Mouse (Mus musculus): Measurements from ENCODE around the gene Pmp22. TPM values are rescaled to one million over a fixed set of nuclear protein-coding genes. Genes with fewer than 3 reads are reported as not detected.

Pmp22 gene
- polyA plus RNA-seq, 1 experiment = 24.6 TPM

DNA sequence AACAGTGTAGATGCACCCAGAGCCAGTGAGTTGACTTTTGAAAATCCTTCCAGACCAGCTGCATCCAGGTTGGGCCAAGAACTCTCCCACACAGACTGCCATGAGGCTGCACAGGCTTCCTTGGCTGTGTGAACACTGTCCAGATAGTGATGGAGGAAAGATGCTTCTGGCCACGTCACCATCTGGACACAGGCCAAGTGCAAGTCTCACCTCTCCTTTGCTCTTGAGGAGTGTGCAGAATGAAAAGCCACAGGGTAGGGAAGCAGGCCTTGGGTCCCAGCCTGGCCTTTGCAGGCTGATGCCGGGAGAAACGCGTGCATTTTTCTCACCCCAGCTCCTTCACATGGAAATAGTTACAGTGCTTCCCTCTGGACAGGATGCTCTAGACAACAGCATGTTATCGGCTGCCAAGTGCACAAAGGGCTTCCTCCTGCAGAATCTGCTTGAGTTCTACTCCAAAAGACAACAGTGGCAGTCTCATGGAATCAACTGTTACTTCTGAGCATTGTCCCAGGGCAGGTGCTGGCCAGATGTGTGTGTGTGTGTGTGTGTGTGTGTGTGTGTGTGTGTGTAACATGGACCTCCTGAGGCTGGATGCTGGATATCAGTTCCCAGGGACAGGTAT is 2.8 kb upstream of the Pmp22 start:
- no peak overlapping the region for H3K27ac ChIP-seq (ENCODE audit: insufficient read depth, low read length)
- TF ChIP-seq POLR2A (IDR thresholded peaks at IDR 0.05; ENCODE audit: low read depth, low read length) = no peak
- TF ChIP-seq CTCF (IDR thresholded peaks at IDR 0.05; ENCODE audit: extremely low read depth, insufficient read depth, insufficient read length, insufficient replicate concordance) = no peak
- DNase-seq (ENCODE audit: low read depth in 1 of 2, low spot score in 2 of 2) = no peak
- 79% methylated on average over 5 of the region's 5 CpGs for WGBS
- H3K4me1 ChIP-seq (ENCODE audit: control insufficient read depth, insufficient read depth, insufficient read length) = no peaks in the 10 kb centered on the region
- no peaks in the 10 kb centered on the region for H3K36me3 ChIP-seq (ENCODE audit: control insufficient read depth, insufficient read depth, low read length)
- H3K4me3 ChIP-seq (ENCODE audit: extremely low read depth, insufficient read depth, insufficient read length) = no peak overlapping the region
- H3K27me3 ChIP-seq (ENCODE audit: control insufficient read depth, insufficient read depth, low read length) = no peaks in the 10 kb centered on the region; the same call in 1 of the 2 replicates

DNA sequence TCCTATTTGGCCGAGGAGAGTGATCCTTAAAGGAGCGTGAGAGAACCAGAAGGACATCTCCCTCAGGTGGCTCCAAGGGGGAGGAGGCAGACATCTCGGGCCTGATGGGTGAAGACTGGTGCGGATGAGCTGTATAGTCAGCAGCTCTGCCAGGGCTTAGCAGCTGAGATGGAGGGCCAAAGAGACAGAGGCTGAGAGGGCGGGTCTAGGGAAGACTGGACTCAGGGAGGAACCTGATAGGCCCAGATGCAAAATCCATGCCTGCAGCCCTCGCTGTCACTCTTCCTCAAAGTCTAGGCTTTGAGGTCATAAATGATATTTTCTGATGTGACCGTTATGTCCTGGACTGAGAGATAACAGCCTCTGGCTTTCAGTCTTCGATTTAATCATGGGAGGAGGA is 1.8 kb upstream of the Pmp22 start:
- H3K4me1 ChIP-seq (ENCODE audit: control insufficient read depth, insufficient read depth, insufficient read length) = no peaks in the 10 kb centered on the region
- WGBS = 83% methylated on average over 8 of the region's 8 CpGs
- TF ChIP-seq CTCF (IDR thresholded peaks at IDR 0.05; ENCODE audit: extremely low read depth, insufficient read depth, insufficient read length, insufficient replicate concordance) = no peak
- no peak for TF ChIP-seq POLR2A (IDR thresholded peaks at IDR 0.05; ENCODE audit: low read depth, low read length)
- peaks cover 2% of the 10 kb centered on the region; the same call in 1 of the 2 replicates for H3K27me3 ChIP-seq (ENCODE audit: control insufficient read depth, insufficient read depth, low read length)
- no peak overlapping the region for H3K27ac ChIP-seq (ENCODE audit: insufficient read depth, low read length)
- H3K36me3 ChIP-seq (ENCODE audit: control insufficient read depth, insufficient read depth, low read length) = no peaks in the 10 kb centered on the region
- no peak overlapping the region for H3K4me3 ChIP-seq (ENCODE audit: extremely low read depth, insufficient read depth, insufficient read length)
- DNase-seq (ENCODE audit: low read depth in 1 of 2, low spot score in 2 of 2) = no peak

DNA sequence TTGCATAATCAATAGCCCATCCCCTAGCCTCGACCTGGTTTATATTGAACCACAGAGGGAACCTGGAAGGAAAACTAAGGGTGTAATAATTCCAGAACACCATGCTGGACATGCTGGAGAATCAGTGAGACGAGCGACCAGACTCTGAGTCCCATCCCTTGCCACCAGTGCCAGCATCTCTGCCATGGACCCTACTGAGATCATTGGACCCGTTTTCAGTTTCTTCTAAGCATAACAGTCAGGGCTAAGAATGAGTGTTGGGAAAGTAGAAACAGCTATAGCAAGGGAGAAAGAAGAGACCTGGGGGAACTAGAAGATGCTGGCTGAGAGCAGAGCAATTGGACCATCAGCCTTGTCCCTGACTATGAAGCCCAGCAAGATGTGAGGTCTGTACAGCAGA is 1.3 kb upstream of the Pmp22 start:
- DNase-seq (ENCODE audit: low read depth in 1 of 2, low spot score in 2 of 2) = no peak
- Histone ChIP-seq H3K36me3 (ENCODE audit: control insufficient read depth, insufficient read depth, low read length) (no peaks in the 10 kb centered on the region), H3K27me3 (ENCODE audit: control insufficient read depth, insufficient read depth, low read length) (peaks cover 2% of the 10 kb centered on the region; the same call in 1 of the 2 replicates), H3K4me1 (ENCODE audit: control insufficient read depth, insufficient read depth, insufficient read length) (no peaks in the 10 kb centered on the region), H3K4me3 (ENCODE audit: extremely low read depth, insufficient read depth, insufficient read length) (no peak overlapping the region), H3K27ac (ENCODE audit: insufficient read depth, low read length) (no peak overlapping the region)
- TF ChIP-seq CTCF (IDR thresholded peaks at IDR 0.05; ENCODE audit: extremely low read depth, insufficient read depth, insufficient read length, insufficient replicate concordance) (no peak), POLR2A (IDR thresholded peaks at IDR 0.05; ENCODE audit: low read depth, low read length) (no peak)
- 83% methylated on average over 4 of the region's 4 CpGs for WGBS

DNA sequence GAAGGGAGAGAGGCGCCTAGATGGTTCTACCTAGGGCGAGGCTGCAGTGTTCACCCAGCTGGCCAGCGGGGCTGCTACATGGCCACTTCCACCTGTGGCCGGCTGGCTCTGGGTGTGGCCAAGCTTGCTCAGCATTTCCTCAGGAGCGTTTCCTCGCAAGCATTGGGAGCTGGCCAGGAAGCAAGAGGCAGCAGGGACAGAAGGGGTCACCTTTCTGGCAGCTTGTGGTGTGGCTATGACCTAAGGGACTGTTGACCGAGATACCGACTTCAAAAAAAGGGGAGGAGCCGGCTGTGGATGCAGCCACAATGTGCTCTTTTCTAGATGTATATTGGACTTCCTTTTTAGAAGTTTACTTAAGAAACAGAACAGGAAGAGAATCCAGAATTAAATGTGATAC is 593 bp downstream of the Pmp22 start:
- Histone ChIP-seq H3K27me3 (ENCODE audit: control insufficient read depth, insufficient read depth, low read length) (peaks cover 2% of the 10 kb centered on the region; the same call in 1 of the 2 replicates), H3K4me1 (ENCODE audit: control insufficient read depth, insufficient read depth, insufficient read length) (no peaks in the 10 kb centered on the region), H3K27ac (ENCODE audit: insufficient read depth, low read length) (no peak overlapping the region), H3K4me3 (ENCODE audit: extremely low read depth, insufficient read depth, insufficient read length) (no peak overlapping the region), H3K36me3 (ENCODE audit: control insufficient read depth, insufficient read depth, low read length) (no peaks in the 10 kb centered on the region)
- 17% methylated on average over 9 of the region's 9 CpGs for WGBS
- no peak for TF ChIP-seq POLR2A (IDR thresholded peaks at IDR 0.05; ENCODE audit: low read depth, low read length)
- no peak for DNase-seq (ENCODE audit: low read depth in 1 of 2, low spot score in 2 of 2)

DNA sequence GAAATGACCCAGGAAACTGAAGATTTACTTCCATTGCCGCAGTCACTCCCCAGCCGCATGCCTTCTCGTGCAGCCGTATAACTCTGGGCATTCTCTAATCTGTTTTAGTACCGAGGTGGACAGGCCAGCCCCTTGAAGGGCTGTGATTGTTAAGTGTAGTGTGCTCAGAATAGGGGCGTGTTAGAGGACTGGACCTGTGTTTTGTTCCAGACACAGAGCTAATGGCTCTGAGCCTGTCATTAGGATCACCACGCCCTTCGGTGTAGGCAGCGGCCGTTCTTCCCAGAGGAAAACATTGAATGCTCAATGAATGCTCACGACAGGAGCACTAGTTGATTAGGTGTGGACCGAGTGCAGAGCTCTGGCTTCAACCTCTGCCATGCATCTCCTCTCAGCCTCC is 1.1 kb downstream of the Pmp22 start:
- 42% methylated on average over 12 of the region's 12 CpGs for WGBS
- TF ChIP-seq CTCF (IDR thresholded peaks at IDR 0.05; ENCODE audit: extremely low read depth, insufficient read depth, insufficient read length, insufficient replicate concordance) (no peak), POLR2A (IDR thresholded peaks at IDR 0.05; ENCODE audit: low read depth, low read length) (no peak)
- no peak for DNase-seq (ENCODE audit: low read depth in 1 of 2, low spot score in 2 of 2)
- Histone ChIP-seq H3K4me1 (ENCODE audit: control insufficient read depth, insufficient read depth, insufficient read length) (no peaks in the 10 kb centered on the region), H3K27me3 (ENCODE audit: control insufficient read depth, insufficient read depth, low read length) (peaks cover 2% of the 10 kb centered on the region; the same call in 1 of the 2 replicates), H3K4me3 (ENCODE audit: extremely low read depth, insufficient read depth, insufficient read length) (no peak overlapping the region), H3K27ac (ENCODE audit: insufficient read depth, low read length) (no peak overlapping the region), H3K36me3 (ENCODE audit: control insufficient read depth, insufficient read depth, low read length) (no peaks in the 10 kb centered on the region)

DNA sequence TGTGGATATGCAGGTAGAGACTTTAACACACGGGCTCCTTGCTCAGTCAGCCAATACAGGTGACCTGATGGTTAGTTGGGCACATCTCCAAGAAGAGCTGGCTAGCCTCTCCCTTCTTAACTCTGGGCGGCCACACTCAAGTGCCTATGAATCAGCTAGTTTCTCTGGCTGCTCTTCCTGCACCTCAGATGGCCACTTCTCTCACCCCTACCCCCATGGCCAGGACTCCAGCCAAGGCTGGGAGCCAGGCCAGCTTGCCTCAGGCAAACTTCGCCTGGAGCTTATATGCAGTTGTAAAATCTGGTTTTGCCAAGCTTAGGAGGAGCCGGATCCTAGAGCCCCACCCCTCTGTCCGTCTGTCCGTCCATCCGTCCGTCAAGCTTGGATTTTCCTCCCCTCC is 1.7 kb downstream of the Pmp22 start:
- TF ChIP-seq POLR2A (IDR thresholded peaks at IDR 0.05; ENCODE audit: low read depth, low read length) (no peak), CTCF (IDR thresholded peaks at IDR 0.05; ENCODE audit: extremely low read depth, insufficient read depth, insufficient read length, insufficient replicate concordance) (no peak)
- DNase-seq (ENCODE audit: low read depth in 1 of 2, low spot score in 2 of 2) = no peak
- Histone ChIP-seq H3K4me3 (ENCODE audit: extremely low read depth, insufficient read depth, insufficient read length) (no peak overlapping the region), H3K27ac (ENCODE audit: insufficient read depth, low read length) (0 out of 2 replicates have a peak overlapping the region, but pooled peaks have one; percentile 44), H3K4me1 (ENCODE audit: control insufficient read depth, insufficient read depth, insufficient read length) (no peaks in the 10 kb centered on the region), H3K27me3 (ENCODE audit: control insufficient read depth, insufficient read depth, low read length) (peaks cover 2% of the 10 kb centered on the region; the same call in 1 of the 2 replicates), H3K36me3 (ENCODE audit: control insufficient read depth, insufficient read depth, low read length) (no peaks in the 10 kb centered on the region)
- WGBS = 59% methylated on average over 8 of the region's 8 CpGs

DNA sequence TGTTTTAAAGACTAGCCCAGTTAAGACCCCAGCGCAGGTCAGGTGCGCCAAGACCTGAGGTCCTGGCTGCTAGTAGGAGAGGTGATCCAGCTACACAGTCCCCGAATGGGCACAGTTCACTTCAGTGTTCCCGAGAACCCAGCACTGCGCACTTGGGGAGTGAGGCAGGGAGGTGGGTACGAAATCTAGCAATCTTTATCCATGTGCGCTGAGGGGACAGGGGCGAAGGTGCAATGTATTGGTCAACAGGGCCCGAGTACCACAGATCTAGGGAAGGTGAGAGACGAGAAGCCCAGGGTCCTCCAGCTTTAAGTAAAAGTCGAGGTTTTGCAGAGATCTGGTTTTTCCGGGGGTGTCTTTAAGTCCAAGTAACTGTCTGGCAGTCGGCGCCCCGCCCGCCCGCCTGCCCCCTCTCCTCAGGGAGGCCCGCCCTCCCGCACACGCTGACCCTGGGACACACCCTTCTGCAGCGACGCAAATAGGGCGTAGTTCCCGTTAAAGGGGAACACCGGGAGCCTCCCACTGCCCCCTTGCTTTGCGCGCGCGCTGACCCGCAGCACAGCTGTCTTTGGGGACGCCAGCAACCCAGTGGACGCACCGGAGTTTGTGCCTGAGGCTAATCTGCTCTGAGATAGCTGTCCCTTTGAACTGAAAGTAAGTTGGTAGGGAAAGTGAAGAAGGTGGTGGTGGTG is 2.4 kb downstream of the Pmp22 start:
- H3K4me3 ChIP-seq (ENCODE audit: extremely low read depth, insufficient read depth, insufficient read length) = peak overlapping the region; percentile 35; the same call in 1 of the 2 replicates
- H3K36me3 ChIP-seq (ENCODE audit: control insufficient read depth, insufficient read depth, low read length) = no peaks in the 10 kb centered on the region
- no peaks in the 10 kb centered on the region for H3K4me1 ChIP-seq (ENCODE audit: control insufficient read depth, insufficient read depth, insufficient read length)
- H3K27ac ChIP-seq (ENCODE audit: insufficient read depth, low read length) = peak overlapping the region; percentile 44
- H3K27me3 ChIP-seq (ENCODE audit: control insufficient read depth, insufficient read depth, low read length) = peaks cover 2% of the 10 kb centered on the region; the same call in 1 of the 2 replicates
- TF ChIP-seq POLR2A (IDR thresholded peaks at IDR 0.05; ENCODE audit: low read depth, low read length) (no peak), CTCF (IDR thresholded peaks at IDR 0.05; ENCODE audit: extremely low read depth, insufficient read depth, insufficient read length, insufficient replicate concordance) (no peak)
- DNase-seq (ENCODE audit: low read depth in 1 of 2, low spot score in 2 of 2) = no peak
- WGBS = 9% methylated on average over 33 of the region's 33 CpGs
